Mouse (Mus musculus) heart, adult 8-10 months (tissue): ENCODE data around the gene Il18rap. TPM values are rescaled to one million over a fixed set of nuclear protein-coding genes. Genes with fewer than 3 reads are reported as not detected.

Experiments
- DNase-seq: peaks from one replicate; pipeline ENCODE4 v3.0.0; 2022; ENCODE audit warnings: low spot score
- total RNA-seq, 4 experiments: library from RNA; stranded (reverse); gene quantifications; 2 replicates each; pipeline ENCODE4 v1.2.4; 2022

The Il18rap gene
- total RNA-seq, result under 1 TPM in 1 of 4 experiments, not detected in 3; 0.20 TPM

GRCm38 (mm10) chr1:40514851-40515585 is at the start of gene Il18rap:
Gene Il18rap, plus strand, starts transcription at chr1:40515362.
- no peak for DNase-seq

DNA sequence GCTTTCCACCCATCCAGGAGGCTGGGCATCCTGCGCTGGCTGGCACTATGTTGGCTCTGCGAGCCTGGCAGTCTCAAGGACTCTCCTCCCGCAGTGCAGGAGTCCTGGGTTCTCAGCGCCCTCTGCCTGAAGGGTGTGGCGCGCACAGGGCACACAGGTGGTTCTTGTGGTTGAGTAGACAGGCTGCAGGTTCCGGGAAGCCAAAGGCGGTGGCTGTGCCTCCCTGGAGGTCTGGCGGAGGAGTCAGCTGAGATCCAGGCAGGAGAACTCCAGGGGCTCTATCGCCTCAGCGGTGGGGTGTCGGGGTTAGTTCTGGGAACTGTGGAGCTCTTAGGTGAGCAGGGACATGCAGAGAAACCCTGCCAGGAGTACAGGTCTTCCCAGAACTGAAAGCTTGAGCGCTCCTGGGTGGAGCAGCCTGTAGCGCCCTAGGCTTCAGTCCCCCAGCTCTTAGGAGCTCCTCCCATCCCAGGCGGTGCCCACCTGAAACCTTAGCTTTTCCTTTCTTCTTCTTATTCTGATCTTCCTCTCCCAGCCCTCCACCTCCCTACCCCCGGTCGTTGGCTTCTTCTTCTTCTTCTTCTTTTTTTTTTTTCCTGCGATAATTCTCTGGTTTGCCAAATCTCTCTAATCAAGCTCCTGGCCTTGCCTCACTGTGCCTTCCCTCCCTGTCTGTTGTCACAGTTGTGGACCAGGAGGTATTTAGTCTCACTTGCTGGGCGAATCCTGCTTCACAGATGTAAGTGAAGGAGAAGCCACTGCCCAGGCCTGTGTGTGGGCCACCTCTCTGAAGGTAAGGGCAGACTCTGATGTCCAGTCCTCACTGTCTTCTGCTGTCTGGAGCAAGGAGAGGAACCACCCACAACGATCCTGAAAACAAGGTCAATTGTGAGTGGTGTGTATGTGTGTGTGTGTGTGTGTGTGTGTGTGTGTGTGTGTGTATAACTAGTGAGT is 49.4 kb upstream of the Il18rap start, which contains the start of gene Il18r1:
TSS of gene Il18r1 (plus strand) at position 76 of the 954 bp plus-strand sequence.
- no peak for DNase-seq

- no peak for DNase-seq
Measured at GRCm38 (mm10) chr1:40467306-40467705, 47.9 kb upstream of the Il18rap start.

- no peak for DNase-seq
Measured at GRCm38 (mm10) chr1:40468805-40469204, 46.4 kb upstream of the Il18rap start.

DNA sequence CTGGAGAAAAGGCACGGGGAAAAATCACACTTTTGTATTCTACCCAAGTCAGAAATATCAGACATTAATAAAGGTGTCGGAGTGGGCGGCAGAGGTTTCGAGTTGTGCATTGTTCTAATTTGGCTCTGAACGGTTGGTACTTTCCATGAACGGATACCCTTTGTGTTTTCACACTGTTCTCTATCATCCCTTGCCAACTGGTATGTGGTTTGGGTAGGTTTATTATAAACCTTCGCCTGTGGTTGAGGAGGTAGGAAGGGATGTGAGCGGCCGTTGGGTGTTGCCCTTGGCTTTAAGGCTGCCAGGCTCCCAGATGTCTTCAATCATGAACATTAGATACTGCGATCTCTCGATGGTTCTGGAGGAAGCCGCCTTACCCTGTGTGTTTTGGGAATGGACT is 45.3 kb upstream of the Il18rap start:
- no peak for DNase-seq

DNA sequence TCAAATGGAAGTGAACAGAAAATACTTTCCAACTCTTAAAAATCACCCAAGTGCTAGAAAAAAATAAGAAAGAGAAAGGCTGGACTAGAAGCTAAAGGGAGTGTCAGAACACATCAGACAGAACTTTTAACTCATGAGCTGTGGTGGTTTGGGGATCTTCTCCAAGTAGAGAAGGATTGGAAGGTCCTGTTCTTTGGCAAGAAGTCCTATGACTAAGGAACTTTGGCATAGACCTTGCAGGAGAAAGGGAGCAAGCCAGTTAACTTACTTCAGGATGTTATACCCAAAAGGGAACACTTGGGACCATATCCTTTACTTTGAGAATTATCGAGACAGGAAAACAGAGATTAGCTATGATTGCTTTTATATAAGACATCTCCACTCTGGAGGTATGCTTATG is 42.8 kb upstream of the Il18rap start:
- peak; percentile 65 for DNase-seq

DNA sequence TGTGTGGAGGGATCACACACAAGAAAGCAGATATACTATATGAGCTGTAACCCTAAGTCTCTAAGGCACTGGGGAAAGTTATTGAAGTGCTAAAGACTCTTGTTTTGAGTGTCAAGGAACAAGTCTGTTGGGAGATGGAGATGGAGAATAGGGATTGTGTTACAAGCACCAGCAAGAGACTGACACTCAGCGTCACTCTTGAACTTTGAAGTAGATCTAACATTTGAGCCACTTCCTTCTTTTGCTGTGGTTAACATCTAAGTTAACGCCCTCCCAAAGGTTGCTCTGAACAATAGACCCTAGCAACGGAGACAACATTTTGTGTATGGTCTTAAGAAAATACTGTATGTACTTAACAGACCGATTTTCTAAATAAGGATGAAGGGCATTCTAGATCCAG is 41.5 kb upstream of the Il18rap start:
- DNase-seq, result no peak

- no peak for DNase-seq
Measured at GRCm38 (mm10) chr1:40474336-40474735, 40.8 kb upstream of the Il18rap start.

GRCm38 (mm10) chr1:40475697-40476096 is 39.5 kb upstream of the Il18rap start:
- no peak for DNase-seq

- no peak for DNase-seq
Measured at GRCm38 (mm10) chr1:40476756-40477155, 38.4 kb upstream of the Il18rap start.

DNA sequence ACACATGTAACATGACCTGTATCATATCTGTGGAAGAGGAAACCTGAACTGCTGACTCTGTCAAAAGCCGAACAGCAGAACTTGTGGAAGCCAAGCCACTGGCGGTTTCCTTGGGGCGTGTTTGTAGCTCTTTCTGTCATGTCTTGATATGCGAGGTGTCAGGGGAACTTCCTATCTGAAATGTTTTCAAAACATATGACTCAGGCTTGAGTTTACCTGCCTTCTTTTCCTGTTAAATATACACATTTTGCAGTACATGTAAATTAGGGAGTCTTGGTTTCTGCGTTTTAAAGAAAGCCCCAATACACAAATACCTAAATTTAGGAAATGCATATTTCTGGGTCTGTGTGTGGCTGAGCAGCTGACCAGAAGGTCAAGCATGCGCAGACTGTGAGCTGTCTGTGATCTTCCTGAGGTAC is 35.6 kb upstream of the Il18rap start:
- no peak for DNase-seq

DNA sequence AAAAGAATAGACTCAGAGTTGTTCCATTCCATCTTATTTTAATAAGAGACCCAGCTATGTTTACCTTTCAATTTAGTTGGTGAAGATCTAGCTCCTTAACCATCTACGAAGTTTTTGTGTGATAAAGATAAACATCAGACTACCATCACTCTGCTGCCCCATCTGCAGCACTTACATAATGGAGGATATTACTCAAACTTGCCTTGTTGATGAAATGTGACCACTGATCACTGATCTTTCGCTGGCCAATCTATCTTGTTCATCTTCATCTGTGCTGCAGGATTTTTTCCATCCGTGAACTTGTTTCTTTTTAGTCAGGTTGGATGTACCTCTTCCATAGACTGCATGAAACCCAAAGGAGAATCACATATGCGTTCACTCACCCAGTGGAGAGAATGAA is 20.6 kb upstream of the Il18rap start:
- DNase-seq, result no peak

GRCm38 (mm10) chr1:40499708-40500107 is 15.5 kb upstream of the Il18rap start:
- DNase-seq, result no peak

- no peak for DNase-seq
Measured at GRCm38 (mm10) chr1:40501126-40501525, 14.0 kb upstream of the Il18rap start.

- DNase-seq, result no peak
Measured at GRCm38 (mm10) chr1:40501546-40502398, 13.4 kb upstream of the Il18rap start.

DNA sequence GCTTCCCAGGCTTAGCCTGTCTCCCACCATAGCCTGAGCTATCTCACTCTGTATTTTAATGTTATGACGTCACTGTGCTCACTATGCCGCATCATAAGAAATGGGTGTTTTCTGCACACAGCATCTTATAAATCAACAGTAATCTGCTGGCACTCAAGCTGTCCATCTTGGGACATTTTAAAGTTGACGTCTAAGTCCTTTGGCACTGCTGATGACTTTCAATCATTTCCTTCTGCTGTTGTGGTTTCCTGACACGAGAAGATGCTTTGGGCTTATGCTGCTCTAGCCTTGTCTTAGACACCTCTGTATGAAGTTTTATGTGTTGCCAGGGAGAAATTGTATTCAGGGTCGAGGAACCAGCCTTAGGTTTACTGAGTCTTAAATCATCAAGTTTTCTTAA is 10.6 kb upstream of the Il18rap start:
- DNase-seq, result no peak

GRCm38 (mm10) chr1:40516364-40516763 is 1.2 kb downstream of the Il18rap start:
- no peak for DNase-seq

- DNase-seq, result no peak
Measured at GRCm38 (mm10) chr1:40522918-40523317, 7.8 kb downstream of the Il18rap start.

DNA sequence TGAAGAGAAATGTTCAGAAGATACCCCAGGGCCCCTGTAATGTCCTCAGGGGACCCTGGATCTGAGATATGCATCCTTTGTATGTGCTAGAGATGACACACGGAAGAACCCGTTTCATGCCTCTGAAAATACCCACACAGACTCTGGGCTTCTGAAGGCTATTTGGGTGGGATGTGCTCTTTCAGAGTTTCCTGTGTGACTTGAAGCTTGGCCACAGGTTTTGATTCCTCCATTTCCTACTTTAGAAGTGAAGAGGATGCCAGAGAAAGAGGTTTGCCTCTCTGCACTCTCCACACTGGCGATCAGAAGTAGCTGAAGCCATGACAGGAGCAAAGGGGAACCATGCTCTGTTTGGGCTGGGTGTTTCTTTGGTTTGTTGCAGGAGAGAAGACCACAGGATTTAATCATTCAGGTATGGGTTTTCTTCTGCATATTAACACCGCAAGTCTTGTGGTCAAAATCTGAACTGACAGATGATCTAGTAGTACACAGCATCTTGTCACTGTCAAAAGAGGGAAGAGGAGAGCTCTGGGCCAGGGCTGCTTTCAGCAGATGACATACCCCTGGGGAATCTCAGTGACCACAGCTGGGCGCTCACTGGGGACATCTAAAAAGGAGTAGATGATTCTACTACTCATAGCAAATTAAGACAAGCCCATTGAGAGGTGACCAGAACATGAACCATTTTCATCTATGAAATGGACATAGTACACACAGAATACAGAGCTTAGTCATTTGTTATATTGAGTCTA is 9.0 kb downstream of the Il18rap start:
- no peak for DNase-seq

GRCm38 (mm10) chr1:40529287-40529686 is 14.1 kb downstream of the Il18rap start:
- no peak for DNase-seq

GRCm38 (mm10) chr1:40537577-40537976 is 22.4 kb downstream of the Il18rap start:
- DNase-seq, result no peak
